Mouse (Mus musculus) forebrain, embryonic 12.5 days (tissue): ENCODE measurements around the gene 4930469K13Rik. TPM values are rescaled to one million over a fixed set of nuclear protein-coding genes. Genes with fewer than 3 reads are reported as not detected.
A peak's percentile ranks its signal among the peaks of the same experiment; 100 is the strongest.

Experiments
- ATAC-seq: fragments of 200-750 bp; cut with Nextera tagmentation; 2 replicates; pipeline ENCODE4 v1.8.0; 2017; ENCODE audit warnings: moderate TSS enrichment; ENCODE audit not compliant: low FRiP score
- H3K27ac ChIP-seq: fragments of 300-500 bp; sonication (generic); 2 replicates; pipeline ENCODE4 v1.5.1; 2016; ENCODE audit warnings: mild to moderate bottlenecking
- H3K27me3 ChIP-seq: fragments of 300-500 bp; sonication (generic); 2 replicates; pipeline ENCODE4 v1.6.1; 2016; ENCODE audit warnings: mild to moderate bottlenecking
- H3K36me3 ChIP-seq: fragments of 300-500 bp; sonication (generic); replicated peaks from 2 replicates; pipeline ENCODE4 v1.6.1; 2016; ENCODE audit warnings: mild to moderate bottlenecking
- H3K4me1 ChIP-seq: fragments of 300-500 bp; sonication (generic); 2 replicates; pipeline ENCODE4 v1.6.1; 2016
- H3K4me2 ChIP-seq: fragments of 300-500 bp; sonication (generic); 2 replicates; pipeline ENCODE4 v1.6.1; 2016; ENCODE audit warnings: mild to moderate bottlenecking, moderate library complexity
- H3K4me3 ChIP-seq: fragments of 300-500 bp; sonication (generic); replicated peaks from 2 replicates; pipeline ENCODE4 v1.5.1; 2016; ENCODE audit warnings: mild to moderate bottlenecking
- H3K9ac ChIP-seq: fragments of 300-500 bp; sonication (generic); 2 replicates; pipeline ENCODE4 v1.6.1; 2016; ENCODE audit warnings: mild to moderate bottlenecking
- H3K9me3 ChIP-seq: fragments of 300-500 bp; sonication (generic); 2 replicates; pipeline ENCODE4 v1.6.1; 2016
- WGBS: fragments of 180-500 bp; shearing (Covaris S2); methylation state at CpG from one replicate; pipeline ENCODE4 v1.1.7; 2016; 5-methylcytosine and 5-hydroxymethylcytosine counted together
- polyA plus RNA-seq: library from polyadenylated mRNA; unstranded; fragments of >200 nt; fragmentation: Nextera tagmentation; extraction: Ambion mirVana; gene quantifications from 2 replicates; pipeline ENCODE4 v1.2.1, GENCODE M21; 2016

4930469K13Rik gene
- polyA plus RNA-seq, 1 experiment from 2014 or later: not detected

GRCm38 (mm10) chr11:33938561-33939274 lies 159.6 kb downstream of the 4930469K13Rik start:
- Histone ChIP-seq H3K9me3 (no peaks in the 10 kb centered on the region), H3K4me2 (no peak overlapping the region), H3K4me3 (no peak overlapping the region), H3K27me3 (no peaks in the 10 kb centered on the region), H3K36me3 (no peaks in the 10 kb centered on the region), H3K9ac (no peak overlapping the region), H3K4me1 (no peaks in the 10 kb centered on the region), H3K27ac (no peak overlapping the region)
- WGBS: 49% methylated on average over 7 of the region's 7 CpGs
- ATAC-seq: no peak

GRCm38 (mm10) chr11:33937641-33938040 lies 160.7 kb downstream of the 4930469K13Rik start:
- 89% methylated on average over 8 of the region's 8 CpGs for WGBS
- Histone ChIP-seq H3K4me3 (no peak overlapping the region), H3K27me3 (no peaks in the 10 kb centered on the region), H3K36me3 (no peaks in the 10 kb centered on the region), H3K4me2 (no peak overlapping the region), H3K9ac (no peak overlapping the region), H3K4me1 (peaks cover 1% of the 10 kb centered on the region; the same call in 1 of the 2 replicates), H3K9me3 (no peaks in the 10 kb centered on the region), H3K27ac (no peak overlapping the region)
- ATAC-seq: no peak

GRCm38 (mm10) chr11:33934286-33934685 lies 164.1 kb downstream of the 4930469K13Rik start:
- Histone ChIP-seq H3K4me2 (no peak overlapping the region), H3K27ac (no peak overlapping the region), H3K36me3 (no peaks in the 10 kb centered on the region), H3K4me3 (no peak overlapping the region), H3K27me3 (no peaks in the 10 kb centered on the region), H3K9ac (no peak overlapping the region), H3K4me1 (peaks cover 8% of the 10 kb centered on the region), H3K9me3 (no peaks in the 10 kb centered on the region)
- ATAC-seq: no peak
- WGBS: 67% methylated on average over 9 of the region's 9 CpGs

GRCm38 (mm10) chr11:33932386-33933111 lies 165.8 kb downstream of the 4930469K13Rik start:
- no peak overlapping the region for H3K9ac ChIP-seq
- no peaks in the 10 kb centered on the region for H3K9me3 ChIP-seq
- no peak overlapping the region for H3K4me3 ChIP-seq
- H3K27ac ChIP-seq: no peak overlapping the region
- H3K36me3 ChIP-seq: no peaks in the 10 kb centered on the region
- no peak overlapping the region for H3K4me2 ChIP-seq
- H3K4me1 ChIP-seq: peaks cover 8% of the 10 kb centered on the region
- 69% methylated on average over 18 of the region's 18 CpGs for whole genome bisulfite sequencing
- H3K27me3 ChIP-seq: no peaks in the 10 kb centered on the region
- no peak; the same call in 1 of the 2 replicates for ATAC-seq

- H3K4me2 ChIP-seq: no peak overlapping the region
- 12% methylated on average over 10 of the region's 10 CpGs for WGBS
- H3K4me3 ChIP-seq: no peak overlapping the region
- no peak overlapping the region for H3K9ac ChIP-seq
- H3K9me3 ChIP-seq: no peaks in the 10 kb centered on the region
- no peaks in the 10 kb centered on the region for H3K27me3 ChIP-seq
- H3K27ac ChIP-seq: no peak overlapping the region
- ATAC-seq: peak; percentile 37; the same call in 1 of the 2 replicates
- H3K4me1 ChIP-seq: peaks cover 8% of the 10 kb centered on the region
- no peaks in the 10 kb centered on the region for H3K36me3 ChIP-seq
Observed at GRCm38 (mm10) chr11:33931836-33932385, 166.4 kb downstream of the 4930469K13Rik start.

GRCm38 (mm10) chr11:33929412-33929811 lies 168.9 kb downstream of the 4930469K13Rik start:
- 80% methylated on average over 11 of the region's 11 CpGs for WGBS

GRCm38 (mm10) chr11:33928658-33929057 lies 169.7 kb downstream of the 4930469K13Rik start:
- no peak overlapping the region for H3K4me3 ChIP-seq
- H3K9ac ChIP-seq: no peak overlapping the region
- peak; percentile 45; the same call in 1 of the 2 replicates for ATAC-seq
- H3K27ac ChIP-seq: no peak overlapping the region
- no peak overlapping the region for H3K4me2 ChIP-seq
- no peaks in the 10 kb centered on the region for H3K36me3 ChIP-seq
- H3K9me3 ChIP-seq: no peaks in the 10 kb centered on the region
- peaks cover 8% of the 10 kb centered on the region for H3K4me1 ChIP-seq
- H3K27me3 ChIP-seq: no peaks in the 10 kb centered on the region
- 46% methylated on average over 7 of the region's 7 CpGs for WGBS

More at GRCm38 (mm10) chr11:33929412-33929811, 168.9 kb downstream of the 4930469K13Rik start:
- no peak for ATAC-seq
- Histone ChIP-seq H3K27me3 (no peaks in the 10 kb centered on the region), H3K36me3 (no peaks in the 10 kb centered on the region), H3K9me3 (no peaks in the 10 kb centered on the region), H3K4me2 (no peak overlapping the region), H3K9ac (no peak overlapping the region), H3K27ac (no peak overlapping the region), H3K4me1 (peaks cover 8% of the 10 kb centered on the region), H3K4me3 (no peak overlapping the region)

- Histone ChIP-seq H3K36me3 (no peaks in the 10 kb centered on the region), H3K27me3 (no peaks in the 10 kb centered on the region), H3K27ac (no peak overlapping the region), H3K4me2 (no peak overlapping the region), H3K4me1 (peaks cover 8% of the 10 kb centered on the region), H3K9ac (no peak overlapping the region), H3K4me3 (no peak overlapping the region), H3K9me3 (no peaks in the 10 kb centered on the region)
- WGBS: 77% methylated on average over 4 of the region's 4 CpGs
- ATAC-seq: no peak
Observed at GRCm38 (mm10) chr11:33927836-33928235, 170.5 kb downstream of the 4930469K13Rik start.

- ATAC-seq: no peak
- 59% methylated on average over 6 of the region's 6 CpGs for WGBS
- H3K9me3 ChIP-seq: no peaks in the 10 kb centered on the region
- H3K4me1 ChIP-seq: peaks cover 4% of the 10 kb centered on the region
- no peak overlapping the region for H3K4me2 ChIP-seq
- no peaks in the 10 kb centered on the region for H3K36me3 ChIP-seq
- H3K27me3 ChIP-seq: no peaks in the 10 kb centered on the region
- no peak overlapping the region for H3K9ac ChIP-seq
- H3K27ac ChIP-seq: no peak overlapping the region
- H3K4me3 ChIP-seq: no peak overlapping the region
Observed at GRCm38 (mm10) chr11:33927321-33927720, 171.0 kb downstream of the 4930469K13Rik start.

- no peak overlapping the region for H3K9ac ChIP-seq
- no peaks in the 10 kb centered on the region; the same call in 1 of the 2 replicates for H3K4me1 ChIP-seq
- H3K27ac ChIP-seq: no peak overlapping the region
- H3K36me3 ChIP-seq: no peaks in the 10 kb centered on the region
- ATAC-seq: no peak
- 0 out of 2 replicates have a peak, but pooled peaks cover 1% of the 10 kb centered on the region for H3K27me3 ChIP-seq
- no peaks in the 10 kb centered on the region for H3K9me3 ChIP-seq
- WGBS: 70% methylated on average over 2 of the region's 2 CpGs
- no peak overlapping the region for H3K4me3 ChIP-seq
- H3K4me2 ChIP-seq: no peak overlapping the region
Observed at GRCm38 (mm10) chr11:33926551-33926950, 171.8 kb downstream of the 4930469K13Rik start.

- Histone ChIP-seq H3K4me3 (no peak overlapping the region), H3K4me1 (no peaks in the 10 kb centered on the region; the same call in 1 of the 2 replicates), H3K4me2 (no peak overlapping the region), H3K36me3 (no peaks in the 10 kb centered on the region), H3K27ac (no peak overlapping the region), H3K9ac (no peak overlapping the region), H3K27me3 (0 out of 2 replicates have a peak, but pooled peaks cover 4% of the 10 kb centered on the region), H3K9me3 (no peaks in the 10 kb centered on the region)
- ATAC-seq: no peak
- WGBS: 78% methylated on average over 8 of the region's 8 CpGs
Observed at GRCm38 (mm10) chr11:33925778-33926177, 172.6 kb downstream of the 4930469K13Rik start.
